Mouse (Mus musculus): ENCODE data around the gene Prkn.

Prkn gene

GRCm38 (mm10) chr17:11303116-11303515 is 462.9 kb downstream of the Prkn start:
- DNase-seq = no peak

GRCm38 (mm10) chr17:11309843-11310242 is 469.7 kb downstream of the Prkn start:
- DNase-seq = no peak

GRCm38 (mm10) chr17:11314163-11314562 is 474.0 kb downstream of the Prkn start:
- DNase-seq = no peak

- DNase-seq = peak; percentile 79
Observed at GRCm38 (mm10) chr17:11315675-11316074, 475.5 kb downstream of the Prkn start.

- no peak for DNase-seq
Observed at GRCm38 (mm10) chr17:11318946-11319345, 478.8 kb downstream of the Prkn start.

- DNase-seq = no peak
Observed at GRCm38 (mm10) chr17:11319666-11320360, 479.6 kb downstream of the Prkn start.

DNA sequence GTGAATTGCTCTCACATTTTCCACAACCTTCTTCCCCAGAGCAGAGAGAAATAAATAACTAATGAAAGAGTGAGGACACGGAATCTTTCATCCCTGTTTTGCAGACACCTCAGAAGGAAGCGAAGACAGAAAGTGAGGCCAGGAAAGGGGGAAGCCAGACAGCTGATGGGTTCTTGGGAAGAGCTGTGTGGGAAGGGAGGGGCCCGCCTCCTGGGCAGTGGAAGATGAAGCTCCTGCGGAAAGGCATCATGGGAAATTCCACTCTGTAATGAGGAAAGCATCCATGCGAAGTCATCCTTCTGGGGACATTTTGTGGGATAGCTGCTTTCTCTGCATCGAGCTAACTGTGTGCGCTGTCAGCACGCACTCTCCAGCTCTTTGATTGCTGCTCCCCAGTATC is 491.9 kb downstream of the Prkn start:
- no peak for DNase-seq

- peak; percentile 22 for DNase-seq
Observed at GRCm38 (mm10) chr17:11333741-11334140, 493.6 kb downstream of the Prkn start.

GRCm38 (mm10) chr17:11336156-11336555 is 496.0 kb downstream of the Prkn start:
- no peak for DNase-seq

GRCm38 (mm10) chr17:11340368-11340767 is 500.2 kb downstream of the Prkn start:
- no peak for DNase-seq

- no peak for DNase-seq
Observed at GRCm38 (mm10) chr17:11346310-11346709, 506.1 kb downstream of the Prkn start.

DNA sequence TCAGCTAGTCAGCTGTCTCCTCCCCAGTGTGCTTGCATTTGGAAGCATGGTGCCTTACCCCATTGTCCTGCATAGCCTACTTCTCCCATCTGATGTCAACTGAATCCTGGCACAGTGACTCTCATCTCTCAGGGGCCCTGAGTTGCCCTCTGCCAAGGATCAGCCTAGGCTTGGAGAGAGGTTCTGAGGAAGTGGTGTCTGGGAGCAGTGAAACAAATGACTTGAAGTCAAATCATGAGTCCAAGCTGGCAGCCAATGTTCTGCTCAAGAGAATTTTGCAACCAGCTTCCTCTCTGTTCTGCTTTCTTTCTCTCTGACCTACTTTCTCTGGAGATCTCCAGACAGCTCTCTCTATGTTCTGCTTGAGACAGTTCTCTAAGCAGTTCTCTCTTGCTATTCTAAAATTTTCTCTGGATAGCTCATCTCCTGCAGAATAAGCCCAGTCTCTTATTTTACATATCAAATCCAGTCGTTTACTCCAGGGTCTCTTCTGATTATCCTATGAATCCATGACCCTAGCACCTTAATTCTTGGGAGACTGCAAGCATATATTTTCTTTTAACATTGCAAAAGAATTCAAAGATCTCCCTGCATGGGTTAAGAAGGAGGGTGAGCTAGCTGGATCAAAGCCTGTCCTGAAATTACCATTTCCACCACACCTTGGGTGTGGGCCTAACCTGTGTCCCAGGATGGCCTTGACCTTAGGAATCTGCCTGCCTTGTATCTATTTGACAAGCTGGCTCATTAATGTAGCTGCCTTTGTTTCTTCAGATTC is 512.8 kb downstream of the Prkn start:
- peak; percentile 77 for DNase-seq

GRCm38 (mm10) chr17:11353553-11353945 is 513.4 kb downstream of the Prkn start:
- no peak for DNase-seq

DNA sequence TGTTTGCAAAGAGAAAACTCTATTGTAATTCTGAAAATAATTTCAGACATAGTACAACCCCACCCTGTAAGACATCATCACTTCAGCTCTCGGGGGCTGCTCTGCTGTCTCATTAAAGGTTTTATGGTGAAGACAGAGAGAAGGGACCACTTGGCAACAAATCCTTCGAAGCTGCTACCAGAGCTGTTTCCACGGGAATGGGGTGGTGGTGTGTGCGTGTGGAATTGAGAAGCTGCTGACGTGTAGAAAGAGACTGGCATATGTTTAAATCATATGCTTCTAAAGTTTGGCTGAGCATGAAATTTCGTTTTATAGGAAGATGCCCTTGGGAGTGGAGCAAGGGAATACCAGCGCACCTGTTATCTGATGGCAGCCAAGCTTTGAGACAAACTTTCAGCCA is 514.2 kb downstream of the Prkn start:
- no peak for DNase-seq

DNA sequence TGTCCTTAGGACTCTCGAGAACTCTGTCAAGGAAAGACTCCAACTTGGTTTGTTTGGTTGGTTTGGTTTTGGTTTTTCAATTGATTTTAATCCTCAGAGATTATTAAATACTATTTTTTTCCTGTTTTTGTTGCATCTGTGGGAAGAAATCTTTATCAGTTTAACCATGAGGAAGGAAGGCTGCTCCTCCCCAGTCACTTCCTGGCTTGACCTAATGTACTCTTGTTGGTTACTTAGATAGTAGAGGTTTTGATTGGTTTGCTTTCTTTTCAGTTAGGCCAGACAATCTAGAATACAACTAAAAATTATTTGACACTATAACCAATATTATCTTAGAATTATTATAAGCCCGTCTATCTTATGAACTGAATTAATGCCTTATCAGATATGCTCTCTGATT is 535.3 kb downstream of the Prkn start:
- no peak for DNase-seq

DNA sequence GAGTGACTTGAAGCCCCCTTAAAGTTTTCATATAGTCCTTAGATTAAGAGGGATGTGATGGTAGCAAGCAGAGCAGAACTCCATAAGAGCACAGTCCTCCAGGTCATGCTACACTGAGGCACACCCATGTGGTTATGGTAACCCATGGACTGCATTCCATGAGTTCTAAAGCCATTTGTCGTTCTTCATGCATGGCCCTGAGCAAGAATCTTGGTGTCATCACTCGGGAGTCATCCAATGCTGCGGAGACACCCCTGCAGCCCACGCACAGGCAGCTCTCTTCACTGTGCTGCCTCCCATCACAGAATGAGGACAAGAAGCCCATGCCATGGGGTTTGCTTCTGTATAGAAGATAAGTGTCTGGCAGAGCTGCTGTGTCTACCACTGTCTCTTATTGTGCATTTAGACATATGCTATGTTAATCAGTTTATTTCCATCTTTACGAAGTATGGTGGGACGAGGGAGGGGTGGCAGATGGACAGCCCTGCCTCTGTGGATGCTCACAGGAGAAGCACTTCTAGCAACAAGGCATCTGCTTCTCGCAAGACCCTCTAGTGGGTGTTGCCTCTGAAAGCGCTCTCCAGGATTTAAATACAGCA is 543.3 kb downstream of the Prkn start:
- no peak for DNase-seq

GRCm38 (mm10) chr17:11385246-11385645 is 545.1 kb downstream of the Prkn start:
- peak; percentile 20 for DNase-seq

- DNase-seq = no peak
Observed at GRCm38 (mm10) chr17:11392622-11393294, 552.6 kb downstream of the Prkn start.

GRCm38 (mm10) chr17:11394607-11395006 is 554.4 kb downstream of the Prkn start:
- DNase-seq = no peak

DNA sequence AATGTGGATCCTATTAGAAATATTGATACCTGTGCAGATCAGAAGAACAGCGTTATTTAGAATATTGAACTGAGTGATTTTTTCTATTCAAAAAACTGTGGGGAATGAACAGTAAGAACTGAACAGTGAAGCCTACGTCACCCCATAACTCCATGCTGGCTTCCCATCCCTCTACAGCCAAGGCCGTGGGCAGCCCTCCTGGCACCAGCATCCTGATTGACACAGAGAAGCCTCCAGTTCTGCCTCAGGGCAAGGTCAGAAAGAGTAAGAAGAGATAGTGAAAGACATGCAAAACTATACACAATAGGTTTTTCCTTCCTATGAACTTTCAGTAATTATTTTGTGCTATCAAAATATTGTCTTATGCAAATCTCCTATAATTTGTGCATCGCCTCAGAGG is 557.5 kb downstream of the Prkn start:
- DNase-seq = no peak

DNA sequence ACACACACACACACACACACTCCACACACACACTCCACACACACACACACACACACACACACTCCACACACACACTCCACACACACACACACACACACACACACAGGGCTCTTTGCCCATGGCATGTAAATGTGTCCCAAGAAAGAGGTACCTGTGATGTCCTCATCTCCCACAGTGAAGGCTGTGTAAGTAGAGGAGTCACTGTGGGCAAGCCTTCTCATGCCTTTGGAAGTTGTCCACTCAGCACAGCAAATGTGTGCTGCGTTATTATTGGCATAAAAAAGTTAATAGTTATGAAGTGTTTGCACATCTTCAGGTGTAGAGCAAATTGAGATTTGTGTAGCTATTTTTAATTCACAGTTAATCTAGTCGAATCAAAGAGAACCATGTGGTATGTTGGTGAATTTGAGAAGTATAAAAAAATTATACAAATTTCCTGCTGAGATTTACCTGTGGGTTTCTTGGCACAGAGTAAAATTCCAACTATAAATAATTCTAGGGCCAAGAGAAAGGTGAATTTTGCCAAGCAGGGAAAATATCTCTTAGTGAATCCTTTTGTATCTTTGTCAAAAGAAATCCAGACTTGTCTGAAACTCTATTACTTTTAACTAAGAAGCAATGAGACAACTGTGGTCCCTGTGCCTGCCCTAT is 562.2 kb downstream of the Prkn start:
- DNase-seq = peak; percentile 6

GRCm38 (mm10) chr17:11411414-11411813 is 571.2 kb downstream of the Prkn start:
- DNase-seq = no peak

DNA sequence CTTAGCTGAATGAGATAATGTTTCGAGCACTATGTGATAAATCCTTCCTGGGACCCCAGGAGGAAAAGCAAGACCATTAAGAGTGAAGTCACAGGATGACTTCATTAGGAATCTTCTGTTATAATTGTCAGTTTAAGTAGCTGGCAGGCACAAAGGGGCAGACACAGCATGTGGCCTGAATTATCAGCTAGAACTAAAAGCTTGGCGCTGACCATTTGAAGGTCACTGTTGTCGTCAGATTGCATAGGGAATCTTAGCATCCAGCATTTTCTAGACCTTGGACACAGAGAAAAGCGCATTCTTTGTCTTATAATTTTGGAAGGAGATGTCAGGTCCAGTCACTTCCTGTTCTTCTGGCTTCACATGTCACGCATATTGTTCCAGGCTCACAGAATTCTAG is 573.5 kb downstream of the Prkn start:
- no peak for DNase-seq
